Mouse (Mus musculus) 3134 (cell line): ENCODE measurements around the gene Arap1.
A peak's percentile ranks its signal among the peaks of the same experiment; 100 is the strongest.

Source experiments
- DNase-seq: peaks from one replicate; pipeline ENCODE4 v3.0.0-alpha.2; 2011; ENCODE audit warnings: low spot score; ENCODE audit not compliant: insufficient read length; ENCODE audit errors: extremely low read depth

The Arap1 gene

DNA sequence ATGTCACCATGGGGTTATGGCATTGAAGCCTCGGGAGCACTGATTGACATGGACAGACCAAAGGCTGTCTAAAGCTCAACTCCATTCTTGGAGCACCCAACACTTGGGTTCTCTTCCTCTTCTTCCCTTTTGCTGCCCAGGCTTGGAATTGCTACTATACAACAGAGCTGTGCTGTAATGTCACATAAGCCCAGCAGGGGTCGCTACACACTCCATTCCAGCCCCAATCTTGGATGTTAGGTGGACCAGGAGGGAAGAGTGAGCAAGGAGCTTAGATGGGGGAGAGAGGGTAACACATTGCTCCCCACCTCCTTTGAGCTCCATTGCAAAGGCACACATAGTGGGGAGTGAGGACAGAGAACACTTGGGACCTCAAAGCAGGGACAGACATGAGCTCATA is 79.9 kb downstream of the Arap1 start:
- peak; percentile 23 for DNase-seq

DNA sequence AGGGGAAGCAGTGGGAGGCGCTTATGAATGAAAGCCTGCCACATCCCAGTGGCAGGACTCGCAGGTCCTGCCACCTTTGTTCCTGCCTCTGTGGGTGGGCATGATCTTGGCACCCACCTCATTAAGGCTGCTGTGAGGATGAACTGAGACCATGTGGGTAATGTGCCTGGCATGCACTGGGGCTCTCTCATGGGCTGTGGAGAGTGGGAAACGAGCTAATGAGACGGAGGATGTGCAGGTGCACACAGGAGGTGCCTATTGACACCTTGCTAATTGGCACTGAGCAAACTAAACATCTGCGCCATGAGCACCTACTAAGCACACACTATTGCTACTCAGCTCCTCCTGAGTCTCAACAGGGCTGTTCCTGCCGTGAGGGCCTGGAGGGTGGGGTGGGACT is 87.2 kb downstream of the Arap1 start:
- no peak for DNase-seq

GRCm38 (mm10) chr7:101437876-101438275 is 90.0 kb downstream of the Arap1 start:
- DNase-seq, result no peak

GRCm38 (mm10) chr7:101443093-101443492 is 95.2 kb downstream of the Arap1 start:
- DNase-seq, result no peak

GRCm38 (mm10) chr7:101444211-101444610 is 96.3 kb downstream of the Arap1 start:
- peak; percentile 45 for DNase-seq

DNA sequence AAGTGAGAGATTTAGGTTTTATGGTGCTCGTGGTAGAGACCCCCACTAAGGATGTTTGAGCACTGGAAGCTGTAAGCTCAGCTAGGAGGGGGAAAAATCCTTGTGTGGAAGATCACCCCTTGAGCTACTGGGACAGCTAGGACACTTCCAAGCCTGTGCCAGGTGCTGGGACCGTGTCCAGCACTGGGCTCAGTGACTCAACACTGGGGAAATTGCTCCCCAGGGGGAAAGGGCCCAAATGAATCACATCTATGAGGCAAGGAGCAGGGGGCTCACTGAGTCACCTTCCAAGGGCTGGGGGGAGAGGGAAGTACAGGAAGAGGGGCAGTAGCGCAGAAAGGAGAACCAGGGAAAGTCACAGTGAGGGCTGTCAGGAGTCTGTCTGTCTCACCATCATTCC is 102.0 kb downstream of the Arap1 start:
- peak; percentile 85 for DNase-seq

- DNase-seq, result peak; percentile 89
These were observed 102.8 kb downstream of the Arap1 start for GRCm38 (mm10) chr7:101450422-101451401.

DNA sequence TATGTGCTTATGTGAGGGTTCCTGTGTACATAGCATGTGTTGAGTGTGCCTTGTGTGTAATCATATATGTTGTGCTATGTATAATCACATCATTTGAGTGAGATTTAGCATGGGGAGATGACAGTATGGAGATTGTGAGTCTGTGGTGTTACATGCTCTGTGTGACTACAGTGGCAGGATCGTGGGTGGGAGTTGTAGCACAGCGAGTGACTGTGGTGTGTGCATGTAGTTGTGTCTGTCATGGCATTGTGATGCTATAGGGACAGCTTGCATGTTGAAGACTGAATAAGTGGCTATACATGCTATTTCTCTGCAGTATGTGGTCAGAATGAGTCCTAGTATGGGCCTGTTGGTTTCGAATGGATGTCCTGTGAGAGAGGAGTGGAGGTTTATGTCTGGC is 104.8 kb downstream of the Arap1 start:
- no peak for DNase-seq

DNA sequence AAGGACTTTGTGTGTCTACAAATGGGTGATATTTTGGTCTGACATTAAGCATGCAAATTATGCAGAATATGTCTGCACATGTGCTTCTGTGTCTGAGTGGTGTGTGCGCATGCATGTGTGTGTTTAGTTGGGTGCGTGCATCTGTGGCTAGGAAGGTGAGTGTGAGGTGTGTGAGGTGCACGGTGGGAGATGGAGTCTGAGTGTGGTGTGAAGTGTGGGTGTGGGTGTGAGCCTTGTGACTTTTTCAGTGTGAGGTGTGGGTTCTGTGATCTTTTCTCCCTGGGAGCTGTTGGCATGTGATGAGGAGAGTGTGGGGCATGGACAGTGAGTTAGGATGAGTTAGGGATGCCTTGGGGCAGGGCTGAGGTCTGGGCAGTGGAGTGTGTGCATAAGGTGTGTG is 105.4 kb downstream of the Arap1 start:
- DNase-seq, result no peak

DNA sequence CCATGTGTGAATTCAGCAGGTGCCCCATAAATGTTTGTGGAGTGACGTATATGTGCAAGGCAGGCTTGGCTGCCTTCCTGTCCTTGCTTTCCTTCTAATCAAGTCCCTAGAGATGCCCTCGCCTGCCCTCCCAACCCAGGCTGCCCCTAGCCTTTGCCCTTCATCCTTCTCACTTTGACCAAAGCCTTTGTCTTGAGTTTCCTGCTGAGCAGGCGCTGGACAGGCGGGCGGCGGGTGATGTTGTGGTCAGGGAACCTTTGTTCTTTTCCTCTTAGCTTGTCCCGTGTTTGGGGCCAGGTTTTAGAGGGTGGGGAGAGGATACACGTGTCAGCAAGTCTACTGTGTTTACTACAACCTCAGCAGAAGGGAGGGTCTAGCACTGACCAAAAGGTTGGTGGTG is 105.9 kb downstream of the Arap1 start:
- no peak for DNase-seq

DNA sequence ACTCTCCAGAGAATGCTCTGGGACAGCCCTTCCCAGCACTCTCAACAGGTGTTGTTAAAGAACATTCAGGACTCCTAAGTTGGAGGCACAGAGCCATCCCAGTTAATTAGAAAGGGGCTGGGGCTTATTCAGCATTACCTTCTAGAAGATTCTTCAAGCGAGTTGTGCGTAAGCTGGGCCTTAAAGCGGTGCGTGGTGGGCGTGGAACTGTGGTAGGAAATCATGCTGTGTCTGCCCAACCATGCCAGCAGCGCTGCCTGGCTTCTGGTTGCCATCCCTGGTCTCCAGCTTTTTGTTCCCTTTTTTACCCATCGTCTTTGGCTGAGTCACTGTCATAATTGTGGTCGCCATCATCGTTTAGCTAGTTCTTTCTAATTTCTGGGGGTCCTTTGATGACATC is 106.6 kb downstream of the Arap1 start:
- DNase-seq, result no peak

DNA sequence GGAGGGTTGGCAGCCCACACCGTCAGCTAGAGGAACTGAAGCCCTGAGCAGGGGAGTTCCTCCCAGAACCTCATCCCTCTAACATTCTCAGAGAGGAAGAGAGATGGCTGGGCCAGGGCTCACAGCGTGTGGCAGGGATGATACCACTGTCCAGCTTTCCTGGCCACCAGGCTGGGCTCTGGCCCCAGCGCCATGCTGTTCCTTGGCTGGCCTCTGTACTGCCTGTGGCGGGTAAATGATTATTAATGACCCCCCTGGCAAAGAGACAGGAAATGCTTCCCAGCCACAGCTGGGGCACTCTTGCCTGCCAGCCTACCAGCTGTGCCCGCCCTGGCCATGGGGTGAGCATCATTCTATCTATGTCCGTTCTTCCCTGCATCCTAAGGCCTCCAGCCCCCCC is 107.3 kb downstream of the Arap1 start:
- DNase-seq, result no peak

GRCm38 (mm10) chr7:101456318-101456717 is 108.5 kb downstream of the Arap1 start:
- DNase-seq, result no peak

DNA sequence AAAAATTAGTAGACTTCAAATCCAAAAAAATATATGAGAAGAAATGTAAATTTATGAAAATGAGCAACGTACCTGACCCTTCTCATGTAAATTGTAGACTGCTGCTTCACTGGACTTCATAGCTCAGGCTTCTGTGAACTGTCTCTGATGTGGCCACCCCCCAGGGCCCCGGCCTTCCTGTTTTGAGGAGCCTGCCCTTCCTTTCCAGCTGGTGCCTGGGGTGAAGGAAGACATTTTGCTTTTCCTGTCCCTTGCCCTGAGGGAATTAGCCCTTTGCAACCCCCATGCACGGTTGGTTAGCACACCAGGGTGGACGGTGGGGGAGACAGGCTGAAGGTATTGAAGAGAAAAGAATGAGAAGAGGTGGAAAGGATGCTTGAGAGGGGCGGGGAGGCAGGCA is 108.9 kb downstream of the Arap1 start:
- no peak for DNase-seq

DNA sequence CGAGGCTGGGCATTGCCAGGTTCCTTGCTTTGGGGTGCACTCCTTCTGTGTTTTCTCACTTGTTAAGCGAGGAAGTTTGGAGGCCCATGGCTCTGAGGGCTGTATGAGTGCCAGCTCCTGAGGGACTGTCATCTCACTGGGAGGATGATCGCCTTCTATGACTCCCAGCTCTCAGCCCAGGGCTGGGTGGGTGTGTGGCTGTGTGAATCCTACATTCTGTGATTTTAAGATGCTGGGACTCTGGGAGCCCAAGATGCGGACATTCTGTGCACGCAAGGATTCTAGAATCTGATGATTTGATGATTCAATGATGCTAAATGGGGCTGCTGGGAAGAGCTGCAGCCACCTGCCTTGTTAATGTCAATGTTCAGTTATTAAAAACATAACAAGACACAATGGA is 109.4 kb downstream of the Arap1 start:
- no peak for DNase-seq

DNA sequence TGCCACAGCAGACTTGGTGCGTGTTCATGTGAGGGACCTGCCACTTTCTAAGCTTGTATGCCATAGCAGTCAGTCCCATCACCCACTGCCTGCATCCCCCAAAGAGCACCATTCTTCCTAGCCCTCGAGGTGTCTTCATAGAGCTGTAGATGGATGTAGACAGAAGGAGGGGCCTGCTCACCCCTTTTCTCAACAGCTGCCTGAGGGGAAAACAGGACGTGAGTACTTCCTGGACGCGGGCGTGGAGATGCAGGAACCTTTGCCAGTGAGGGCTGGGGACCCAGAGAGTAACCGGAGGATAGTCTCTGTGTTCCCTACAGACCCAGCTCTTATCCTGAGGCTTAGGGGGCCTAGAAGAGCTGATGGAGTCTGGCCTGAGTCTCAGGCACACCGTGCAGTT is 109.9 kb downstream of the Arap1 start:
- no peak for DNase-seq

GRCm38 (mm10) chr7:101458278-101458781 is 110.5 kb downstream of the Arap1 start:
- no peak for DNase-seq

- no peak for DNase-seq
These were observed 111.5 kb downstream of the Arap1 start for GRCm38 (mm10) chr7:101459305-101459813.

- DNase-seq, result no peak
These were observed 112.2 kb downstream of the Arap1 start for GRCm38 (mm10) chr7:101459923-101460607.

GRCm38 (mm10) chr7:101460608-101460957 is 112.7 kb downstream of the Arap1 start:
- no peak for DNase-seq

DNA sequence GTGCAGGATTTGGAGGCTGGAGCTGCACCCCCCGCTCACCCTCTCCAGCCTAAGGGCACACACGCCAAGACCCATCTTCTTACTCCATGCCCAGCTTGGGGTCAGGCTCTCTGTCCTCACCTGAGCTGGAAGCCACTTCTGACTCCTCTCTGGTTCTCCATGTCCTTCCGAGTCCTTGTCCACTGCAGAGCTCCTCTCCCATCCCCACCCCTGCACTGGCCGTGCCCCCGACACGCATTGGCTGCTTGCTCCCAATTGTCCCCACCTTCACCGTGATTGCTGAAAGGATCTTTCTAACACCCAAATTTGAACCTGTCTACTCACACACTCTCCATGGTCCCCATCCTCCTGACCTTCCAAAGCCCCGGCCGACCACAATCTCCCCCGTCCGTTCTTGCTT is 113.7 kb downstream of the Arap1 start:
- no peak for DNase-seq
